7 mouse cellular contexts compared by ENCODE assay signal in the genomic region with DNA sequence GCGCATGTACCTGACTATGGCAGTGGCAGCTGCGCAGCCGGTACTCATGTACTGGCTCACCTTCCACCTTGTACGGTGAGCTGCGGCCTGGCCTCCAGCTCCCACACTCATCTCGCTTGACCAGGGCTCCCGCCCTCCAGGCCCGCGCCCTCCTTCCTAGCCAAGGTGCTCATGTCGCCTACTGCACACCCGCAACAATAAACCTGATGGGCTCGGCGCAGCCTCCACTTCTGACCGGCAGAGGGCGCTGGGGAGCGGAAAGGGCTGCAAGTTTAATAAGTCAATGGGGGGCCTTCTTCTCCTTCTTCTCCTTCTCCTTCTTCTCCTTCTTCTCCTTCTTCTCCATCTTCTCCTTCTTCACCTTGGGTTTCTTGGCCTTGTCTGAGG. TPM values are rescaled to one million over a fixed set of nuclear protein-coding genes. Genes with fewer than 3 reads are reported as not detected.
DNase-seq lines count a peak whose midpoint lies in the region; ATAC-seq and TF ChIP-seq lines count a peak whose summit lies in the region.

No protein-coding gene starts in this region.

- ATAC-seq in intestine, embryonic 15.5 days, result no peak
- ATAC-seq in limb, embryonic 13.5 days (ENCODE audit: low FRiP score, low read depth), result no peak
- ATAC-seq in midbrain, embryonic 16.5 days, result 0 out of 2 replicates have a peak, but pooled peaks have one; percentile 40

- DNase-seq in adrenal gland, adult 18-20 months (ENCODE audit: low spot score in 2 of 2), result peak; percentile 85 to 91
- peak; percentile 57 to 76 for DNase-seq in gastrocnemius, postnatal 36 days
- DNase-seq in spleen, postnatal 10 days (ENCODE audit: low spot score in 2 of 2), result peak; percentile 83 to 91

- H3K4me1 ChIP-seq in cortical plate, adult 2 months (ENCODE audit: control insufficient read depth, insufficient read depth, low read length), result no peaks in the 10 kb centered on the region
- H3K4me1 ChIP-seq in intestine, embryonic 15.5 days (replicated peaks), result peaks cover 21% of the 10 kb centered on the region
- peaks cover 16% of the 10 kb centered on the region for H3K4me1 ChIP-seq in limb, embryonic 13.5 days
- no peaks in the 10 kb centered on the region for H3K4me1 ChIP-seq in midbrain, embryonic 16.5 days (ENCODE audit: control insufficient read depth, insufficient read depth, low read length)

- H3K4me3 ChIP-seq in cortical plate, adult 2 months (ENCODE audit: insufficient read depth, low read length), result no peak overlapping the region
- peak overlapping the region; percentile 43 for H3K4me3 ChIP-seq in intestine, embryonic 15.5 days (replicated peaks)
- H3K4me3 ChIP-seq in limb, embryonic 13.5 days, result peak overlapping the region; percentile 29
- H3K4me3 ChIP-seq in midbrain, embryonic 16.5 days (ENCODE audit: low read depth, low read length), result no peak overlapping the region

- H3K36me3 ChIP-seq in intestine, embryonic 15.5 days, result peaks cover 8% of the 10 kb centered on the region; the same call in 1 of the 2 replicates
- H3K36me3 ChIP-seq in limb, embryonic 13.5 days, result peaks cover 40% of the 10 kb centered on the region
- H3K36me3 ChIP-seq in midbrain, embryonic 16.5 days (ENCODE audit: control insufficient read depth, insufficient read depth, low read length), result peaks cover 9% of the 10 kb centered on the region; the same call in 1 of the 2 replicates

- no peak for TF ChIP-seq POLR2A in cortical plate, adult 2 months (IDR thresholded peaks at IDR 0.05; ENCODE audit: extremely low read depth, insufficient read depth, low read length)

- H3K4me2 ChIP-seq in intestine, embryonic 15.5 days (replicated peaks), result peak overlapping the region; percentile 56
- peak overlapping the region; percentile 58 for H3K4me2 ChIP-seq in limb, embryonic 13.5 days (replicated peaks)
- peak overlapping the region; percentile 6; the same call in 1 of the 2 replicates for H3K4me2 ChIP-seq in midbrain, embryonic 16.5 days (ENCODE audit: low read length)

- peak; percentile 67 for TF ChIP-seq CTCF in cortical plate, adult 2 months (IDR thresholded peaks at IDR 0.05; ENCODE audit: extremely low read depth, insufficient read depth, low read length)

- intact Hi-C loops in gastrocnemius, postnatal 36 days (cut with DNase I), result loop anchor here (5.0 kb wide), 1 partner anchor 120 kb away; a partner anchor contains a TSS

- 30% methylated on average over 16 of the region's 16 CpGs for WGBS in intestine, embryonic 15.5 days
- whole genome bisulfite sequencing in limb, embryonic 13.5 days, result 29% methylated on average over 16 of the region's 16 CpGs
- WGBS in midbrain, embryonic 16.5 days, result 31% methylated on average over 16 of the region's 16 CpGs

- no peak overlapping the region for H3K27ac ChIP-seq in cortical plate, adult 2 months (ENCODE audit: insufficient read depth, low read length)
- peak overlapping the region; percentile 82 for H3K27ac ChIP-seq in intestine, embryonic 15.5 days
- H3K27ac ChIP-seq in limb, embryonic 13.5 days, result no peak overlapping the region
- H3K27ac ChIP-seq in midbrain, embryonic 16.5 days (ENCODE audit: low read length), result no peak overlapping the region

- peak overlapping the region; percentile 59 for H3K9ac ChIP-seq in intestine, embryonic 15.5 days
- H3K9ac ChIP-seq in limb, embryonic 13.5 days, result 0 out of 2 replicates have a peak overlapping the region, but pooled peaks have one; percentile 20
- H3K9ac ChIP-seq in midbrain, embryonic 16.5 days (ENCODE audit: low read depth, low read length), result no peak overlapping the region

- H3K27me3 ChIP-seq in intestine, embryonic 15.5 days (replicated peaks), result no peaks in the 10 kb centered on the region
- H3K27me3 ChIP-seq in limb, embryonic 13.5 days, result peaks cover 22% of the 10 kb centered on the region
- H3K27me3 ChIP-seq in midbrain, embryonic 16.5 days (ENCODE audit: control insufficient read depth, insufficient read depth, low read depth, low read length), result peaks cover 19% of the 10 kb centered on the region

- no peaks in the 10 kb centered on the region for H3K9me3 ChIP-seq in intestine, embryonic 15.5 days
- no peaks in the 10 kb centered on the region for H3K9me3 ChIP-seq in limb, embryonic 13.5 days
- no peaks in the 10 kb centered on the region for H3K9me3 ChIP-seq in midbrain, embryonic 16.5 days (replicated peaks; ENCODE audit: control insufficient read depth, low read length, poor library complexity, severe bottlenecking)

RNA-seq across cellular contexts. Expression of a gene that starts 1.0 kb away (rescaled TPM):
- total RNA-seq in adrenal gland, adult 18-20 months (2021), result 1 to 10 TPM; 1.8 to 2.8 TPM
- polyA plus RNA-seq in cortical plate, adult 2 months (2012; rRNA removed), result 0.10 and 0.47 TPM in 2 replicates
- under 1 TPM; 0.28 to 0.86 TPM for total RNA-seq in gastrocnemius, postnatal 36 days (2021)
- polyA plus RNA-seq in intestine, embryonic 15.5 days (2015; fragmentation: Nextera tagmentation; extraction: Ambion mirVana), result 178 and 182 TPM in 2 replicates
- polyA plus RNA-seq in limb, embryonic 13.5 days (2015; fragmentation: Nextera tagmentation; extraction: Ambion mirVana), result 1.7 and 2.0 TPM in 2 replicates
- polyA plus RNA-seq in midbrain, embryonic 16.5 days (2015; fragmentation: Nextera tagmentation; extraction: Ambion mirVana), result 0.46 and 1.5 TPM in 2 replicates

RNA-seq across cellular contexts. Expression of a gene that starts 9.2 kb away (rescaled TPM):
- total RNA-seq in adrenal gland, adult 18-20 months (2021), result 10 to 100 TPM; 45.5 to 64.9 TPM
- polyA plus RNA-seq in cortical plate, adult 2 months (2012; rRNA removed), result 69.1 and 71.7 TPM in 2 replicates
- total RNA-seq in gastrocnemius, postnatal 36 days (2021), result 10 to 100 TPM; 36.0 to 41.1 TPM
- 77.7 and 86.6 TPM in 2 replicates for polyA plus RNA-seq in intestine, embryonic 15.5 days (2015; fragmentation: Nextera tagmentation; extraction: Ambion mirVana)
- 123 and 124 TPM in 2 replicates for polyA plus RNA-seq in limb, embryonic 13.5 days (2015; fragmentation: Nextera tagmentation; extraction: Ambion mirVana)
- 95.7 and 109 TPM in 2 replicates for polyA plus RNA-seq in midbrain, embryonic 16.5 days (2015; fragmentation: Nextera tagmentation; extraction: Ambion mirVana)

RNA-seq across cellular contexts. Expression of a gene that starts 15.0 kb away (rescaled TPM):
- 1 to 10 TPM; 1.7 to 2.6 TPM for total RNA-seq in adrenal gland, adult 18-20 months (2021)
- polyA plus RNA-seq in cortical plate, adult 2 months (2012; rRNA removed), result 3.1 and 3.8 TPM in 2 replicates
- under 1 TPM; 0.91 to 0.97 TPM for total RNA-seq in gastrocnemius, postnatal 36 days (2021)
- polyA plus RNA-seq in intestine, embryonic 15.5 days (2015; fragmentation: Nextera tagmentation; extraction: Ambion mirVana), result 1.9 and 2.2 TPM in 2 replicates
- polyA plus RNA-seq in limb, embryonic 13.5 days (2015; fragmentation: Nextera tagmentation; extraction: Ambion mirVana), result 1.9 and 2.3 TPM in 2 replicates
- 1.1 and 1.7 TPM in 2 replicates for polyA plus RNA-seq in midbrain, embryonic 16.5 days (2015; fragmentation: Nextera tagmentation; extraction: Ambion mirVana)

RNA-seq across cellular contexts. Expression of a gene that starts 33.5 kb away (rescaled TPM):
- total RNA-seq in adrenal gland, adult 18-20 months (2021), result under 1 TPM; 0.66 to 0.90 TPM
- 2.3 and 4.2 TPM in 2 replicates for polyA plus RNA-seq in cortical plate, adult 2 months (2012; rRNA removed)
- under 1 TPM in 1 of 2 experiments, not detected in 1; 0.22 TPM for total RNA-seq in gastrocnemius, postnatal 36 days (2021)
- 0.81 and 0.99 TPM in 2 replicates for polyA plus RNA-seq in intestine, embryonic 15.5 days (2015; fragmentation: Nextera tagmentation; extraction: Ambion mirVana)
- polyA plus RNA-seq in limb, embryonic 13.5 days (2015; fragmentation: Nextera tagmentation; extraction: Ambion mirVana), result 0.46 and 0.51 TPM in 2 replicates
- polyA plus RNA-seq in midbrain, embryonic 16.5 days (2015; fragmentation: Nextera tagmentation; extraction: Ambion mirVana), result 3.8 and 5.8 TPM in 2 replicates

RNA-seq across cellular contexts. Expression of a gene that starts 34.4 kb away (rescaled TPM):
- 10 to 100 TPM; 48.4 to 83.8 TPM for total RNA-seq in adrenal gland, adult 18-20 months (2021)
- 25.9 and 27.4 TPM in 2 replicates for polyA plus RNA-seq in cortical plate, adult 2 months (2012; rRNA removed)
- total RNA-seq in gastrocnemius, postnatal 36 days (2021), result 1 to 10 TPM; 4.1 to 4.5 TPM
- polyA plus RNA-seq in intestine, embryonic 15.5 days (2015; fragmentation: Nextera tagmentation; extraction: Ambion mirVana), result 633 and 716 TPM in 2 replicates
- polyA plus RNA-seq in limb, embryonic 13.5 days (2015; fragmentation: Nextera tagmentation; extraction: Ambion mirVana), result 110 and 112 TPM in 2 replicates
- polyA plus RNA-seq in midbrain, embryonic 16.5 days (2015; fragmentation: Nextera tagmentation; extraction: Ambion mirVana), result 81.2 and 89.7 TPM in 2 replicates

Comparison
In these comparisons a context has a peak if more than half of its experiments do, and no peak if none do; other contexts are left out.
1. H3K4me3 ChIP-seq: peak in intestine, embryonic 15.5 days (single experiment) and limb, embryonic 13.5 days (single experiment); none in cortical plate, adult 2 months (single experiment) and midbrain, embryonic 16.5 days (single experiment).
2. H3K4me2 ChIP-seq: peak in every context shown above with its lines; median percentile 58 in limb, embryonic 13.5 days; 56 in intestine, embryonic 15.5 days; 6 in midbrain, embryonic 16.5 days.
3. RNA of a gene that starts 1.0 kb away (polyA plus RNA-seq): 178 to 182 TPM in intestine, embryonic 15.5 days; 1.7 to 2.0 TPM in limb, embryonic 13.5 days, 0.46 to 1.5 TPM in midbrain, embryonic 16.5 days and 0.10 to 0.47 TPM in cortical plate, adult 2 months; every median in the first group is over 10 times any median in the second.
4. Peak in every context shown above with its lines, with median percentiles within 50 percentile points of each other: DNase-seq.